Mouse (Mus musculus) frontal cortex, postnatal 10 days (tissue): ENCODE measurements around the gene Klhl22.

Source experiments
- DNase-seq, 2 experiments: peaks; one replicate each; pipeline ENCODE4 v3.0.0; 2022; ENCODE audit warnings: low spot score in 2 of 2, mixed read lengths in 1 of 2

Gene Klhl22

DNA sequence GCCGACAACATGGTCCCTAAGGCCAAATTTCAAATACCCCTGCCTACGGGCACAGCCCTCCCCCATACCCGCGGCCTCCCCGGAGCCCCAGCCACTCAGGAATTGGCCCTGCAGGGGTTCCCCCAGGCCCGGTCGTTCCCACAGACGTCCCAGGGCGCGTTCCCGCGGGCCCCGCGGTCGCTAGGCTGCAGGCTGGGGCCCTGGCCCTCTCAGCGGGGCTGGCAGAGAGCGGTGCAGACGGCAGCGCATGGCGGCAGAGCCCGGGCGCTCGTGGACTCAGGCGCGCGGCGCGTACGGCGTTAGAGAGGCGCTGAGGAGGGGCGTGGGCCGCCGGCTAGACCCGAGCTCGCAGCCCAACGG lies 73.9 kb downstream of the Klhl22 start:
- DNase-seq = peak in 1 of 2 experiments; percentile 49

DNA sequence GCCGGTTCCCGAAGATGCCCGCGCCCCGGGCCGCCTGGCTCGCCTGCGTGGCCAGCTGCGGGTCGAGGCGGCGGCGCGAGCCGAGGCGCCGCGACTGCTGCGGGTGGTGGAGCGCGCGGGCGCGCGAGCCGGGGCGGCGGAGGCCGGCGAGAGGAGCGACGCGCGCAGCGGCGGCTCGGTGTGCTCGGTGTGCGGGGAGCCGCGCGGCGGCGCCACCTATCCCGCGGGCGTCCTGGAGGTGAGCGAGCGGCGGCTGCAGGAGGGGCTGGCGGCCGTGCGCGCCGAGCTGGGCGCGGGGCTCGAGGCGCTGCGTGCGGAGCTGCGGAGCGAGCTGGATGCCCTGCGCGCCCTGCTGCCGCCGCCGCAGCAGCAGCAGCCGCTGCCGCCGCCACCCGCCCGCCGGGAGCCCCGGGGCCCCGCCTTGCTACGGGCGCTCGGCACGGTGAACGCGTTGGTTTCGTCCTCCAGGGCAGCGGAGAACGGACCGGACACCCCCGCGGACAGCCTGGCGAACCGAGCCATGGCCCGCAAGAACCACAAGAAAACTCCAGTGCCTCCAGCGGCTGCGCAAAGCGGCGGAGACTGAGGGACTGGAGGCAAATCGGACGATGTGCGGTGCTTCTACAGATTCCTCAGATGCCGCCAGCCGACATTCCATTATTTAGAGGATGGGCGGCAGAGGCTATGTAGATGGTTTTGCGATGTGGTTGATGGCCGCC lies 74.4 kb downstream of the Klhl22 start:
- peak in 1 of 2 experiments; percentile 58 for DNase-seq

DNA sequence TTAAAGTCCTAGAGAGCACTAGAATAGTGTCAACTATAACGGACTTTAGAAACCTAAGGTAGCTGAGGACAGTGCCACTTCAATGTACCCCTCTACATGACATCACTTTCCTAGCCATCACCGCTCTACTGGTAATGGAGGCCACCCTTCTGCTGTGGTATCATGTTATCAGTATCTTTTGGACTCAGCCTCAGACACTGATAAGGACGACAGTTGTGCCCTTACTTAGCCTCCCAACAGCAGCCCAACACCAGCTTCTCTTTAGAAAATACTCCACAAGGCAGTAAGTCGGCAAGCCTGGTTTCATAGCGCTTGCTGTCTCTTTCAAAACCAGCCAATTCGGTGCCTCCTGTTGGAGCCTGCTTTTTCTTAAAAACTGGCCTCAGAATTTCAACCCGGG lies 75.1 kb downstream of the Klhl22 start:
- no peak for DNase-seq

DNA sequence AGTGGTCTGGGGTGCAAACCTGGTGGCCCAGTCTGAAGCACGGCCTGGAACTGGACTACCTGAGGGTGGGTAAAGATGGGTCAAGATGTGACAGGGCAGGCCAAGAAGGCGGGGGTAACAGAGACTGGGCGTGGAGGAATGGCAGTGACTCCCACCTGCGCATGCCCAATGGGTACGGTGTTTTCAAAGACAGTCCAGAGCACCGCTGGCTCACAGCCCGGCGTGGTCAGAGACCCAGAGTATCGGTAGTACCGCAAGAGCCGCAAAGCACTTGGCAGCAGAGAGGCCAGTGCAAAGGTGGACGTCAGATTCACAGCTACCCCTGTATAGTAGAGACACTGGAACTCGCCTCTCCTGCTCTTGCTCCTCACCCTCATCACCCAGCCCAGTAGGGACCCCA lies 76.1 kb downstream of the Klhl22 start:
- DNase-seq = no peak

DNA sequence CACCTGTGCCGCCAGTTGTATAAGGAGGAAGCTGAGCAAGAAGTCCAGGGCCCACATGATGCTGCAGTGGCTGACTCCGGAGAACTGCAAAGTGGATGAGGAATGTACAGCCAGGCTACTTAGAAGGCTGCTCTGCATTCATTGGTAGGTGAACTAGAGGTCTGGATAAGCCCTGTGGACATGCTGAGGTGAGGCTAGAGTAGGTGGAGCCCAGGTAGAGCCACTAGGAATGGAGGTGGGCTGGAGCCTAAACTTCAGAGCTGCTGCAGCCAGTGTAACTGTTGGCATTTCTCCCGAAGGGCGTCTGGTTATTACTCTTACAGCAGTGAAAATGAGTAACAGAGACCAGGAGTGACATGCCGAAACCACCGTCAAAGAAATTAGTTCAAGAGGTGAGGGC lies 78.6 kb downstream of the Klhl22 start, which contains the start of gene Car15:
Car15 (minus strand) TSS at position 314 of the 400 bp plus-strand sequence.
- no peak for DNase-seq

DNA sequence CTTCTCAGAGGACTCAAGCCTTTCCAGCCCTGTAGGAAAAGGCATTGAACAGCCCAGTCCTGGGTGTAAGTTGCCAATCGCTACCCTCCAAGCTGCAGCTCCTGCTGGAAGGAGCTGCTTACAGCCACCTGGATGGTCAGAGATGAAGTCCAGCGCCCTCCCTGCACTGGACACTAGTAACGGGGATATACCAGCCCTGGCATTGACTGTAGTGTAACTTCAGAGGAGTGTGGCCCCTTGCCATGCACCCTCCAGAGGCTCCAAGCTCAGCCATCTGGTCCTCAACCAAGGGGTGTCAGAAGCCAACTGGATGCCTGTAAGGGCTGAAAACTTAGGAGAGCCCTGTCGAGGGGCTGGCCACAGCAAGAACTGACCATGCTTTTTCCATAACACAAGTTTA lies 80.6 kb downstream of the Klhl22 start:
- no peak for DNase-seq

DNA sequence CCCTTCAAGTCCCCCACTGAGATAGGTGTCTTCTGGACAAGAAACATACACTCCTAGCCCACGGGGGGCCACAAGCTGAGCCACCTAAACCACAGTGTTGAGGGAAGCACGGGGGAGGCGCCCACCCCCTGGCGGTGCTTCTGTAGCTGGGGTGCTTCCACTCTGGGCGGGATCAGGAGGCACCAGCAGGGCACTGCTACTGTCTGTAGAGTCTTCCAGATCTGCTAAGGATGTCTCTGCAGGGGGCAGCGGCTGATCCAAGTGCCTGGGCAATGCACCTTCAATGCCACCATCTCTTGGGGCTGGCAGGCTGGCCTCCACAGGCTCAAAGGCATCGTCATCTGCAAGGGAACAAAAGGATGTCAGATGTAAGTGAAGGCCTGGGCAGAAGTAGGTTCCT lies 83.0 kb downstream of the Klhl22 start:
- DNase-seq = no peak
